Mouse (Mus musculus): Measurements from ENCODE around the gene Umod. TPM values are rescaled to one million over a fixed set of nuclear protein-coding genes. Genes with fewer than 3 reads are reported as not detected.

Gene Umod
- not detected in 2 replicates for total RNA-seq (2017)

DNA sequence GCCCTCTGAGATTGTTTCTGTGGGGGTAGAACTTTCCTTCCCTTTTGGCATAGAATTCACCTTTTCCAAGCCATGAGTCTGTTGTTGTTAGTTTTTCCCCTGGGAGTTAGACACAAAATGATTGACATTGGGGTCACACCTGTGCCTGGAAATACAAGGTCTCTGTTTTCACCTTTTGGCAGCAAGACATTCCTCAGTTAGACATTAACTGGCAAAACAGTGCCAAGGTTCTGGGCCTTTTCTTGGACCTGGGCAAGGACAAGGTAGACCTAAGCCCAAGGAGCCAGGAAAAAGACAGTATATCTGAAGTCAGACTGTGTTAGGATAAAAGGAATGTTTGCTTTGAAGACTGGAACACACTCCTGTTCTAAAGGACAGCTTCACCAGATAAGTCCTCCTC, at the start of gene Umod:
Umod (minus strand) TSS at position 27 of the 400 bp plus-strand sequence.
- ATAC-seq (ENCODE audit: extremely low read depth, insufficient number of reproducible peaks, low FRiP score, poor library complexity, severe bottlenecking): no peak

- no peak for ATAC-seq (ENCODE audit: extremely low read depth, insufficient number of reproducible peaks, low FRiP score, poor library complexity, severe bottlenecking)
These were observed 49.5 kb upstream of the Umod start for GRCm38 (mm10) chr7:119528617-119529016.

- ATAC-seq (ENCODE audit: extremely low read depth, insufficient number of reproducible peaks, low FRiP score, poor library complexity, severe bottlenecking): no peak
These were observed 48.5 kb upstream of the Umod start for GRCm38 (mm10) chr7:119527548-119527947.

GRCm38 (mm10) chr7:119527135-119527534, 48.1 kb upstream of the Umod start:
- ATAC-seq (ENCODE audit: extremely low read depth, insufficient number of reproducible peaks, low FRiP score, poor library complexity, severe bottlenecking): no peak

DNA sequence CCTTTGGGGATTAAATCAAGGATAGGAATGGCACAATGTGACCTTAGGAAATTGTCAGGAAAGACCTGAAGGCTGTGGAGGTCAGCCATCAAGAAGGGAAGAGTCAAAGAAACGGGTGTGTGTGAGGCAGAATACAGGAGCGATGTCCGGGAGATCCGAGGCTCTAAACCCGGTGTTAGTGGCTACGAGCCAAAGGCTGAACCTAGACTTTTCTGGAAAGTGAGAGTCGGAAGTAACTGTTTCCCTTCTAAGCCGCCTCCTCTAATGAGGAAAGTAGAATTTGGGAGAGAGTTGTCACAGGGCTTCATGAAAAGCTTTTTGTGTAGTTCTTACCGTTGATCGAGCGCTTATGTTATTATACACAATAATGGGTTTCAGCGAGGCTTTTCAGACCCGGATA, 47.4 kb upstream of the Umod start:
- ATAC-seq (ENCODE audit: extremely low read depth, insufficient number of reproducible peaks, low FRiP score, poor library complexity, severe bottlenecking): no peak

DNA sequence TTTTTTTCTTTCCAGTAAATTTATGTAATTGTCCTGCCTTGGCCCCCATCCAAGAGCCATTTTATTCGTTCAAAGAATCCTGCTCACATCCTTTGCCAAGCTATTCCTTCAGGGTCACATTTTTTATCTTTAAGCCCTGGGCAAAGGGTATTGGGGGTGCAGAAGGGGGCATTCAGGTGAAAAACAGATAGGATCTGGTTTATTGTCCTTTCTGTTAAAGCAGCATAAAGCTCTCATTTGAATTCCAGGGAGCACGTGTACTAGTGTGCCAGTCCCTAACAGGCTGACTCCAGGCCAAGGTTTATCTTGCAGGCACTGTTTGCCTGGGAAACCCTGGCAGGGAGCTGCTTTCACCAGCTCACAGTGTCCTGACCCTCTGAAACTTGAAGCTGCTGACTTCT, 46.8 kb upstream of the Umod start:
- no peak for ATAC-seq (ENCODE audit: extremely low read depth, insufficient number of reproducible peaks, low FRiP score, poor library complexity, severe bottlenecking)

GRCm38 (mm10) chr7:119523389-119523788, 44.3 kb upstream of the Umod start, which contains the start of gene Pdilt:
Pdilt (minus strand) TSS chr7:119523489.
- ATAC-seq (ENCODE audit: extremely low read depth, insufficient number of reproducible peaks, low FRiP score, poor library complexity, severe bottlenecking): no peak

GRCm38 (mm10) chr7:119522385-119522784, 43.3 kb upstream of the Umod start:
- ATAC-seq (ENCODE audit: extremely low read depth, insufficient number of reproducible peaks, low FRiP score, poor library complexity, severe bottlenecking): no peak

GRCm38 (mm10) chr7:119521816-119522215, 42.7 kb upstream of the Umod start:
- no peak for ATAC-seq (ENCODE audit: extremely low read depth, insufficient number of reproducible peaks, low FRiP score, poor library complexity, severe bottlenecking)

- no peak for ATAC-seq (ENCODE audit: extremely low read depth, insufficient number of reproducible peaks, low FRiP score, poor library complexity, severe bottlenecking)
These were observed 40.6 kb upstream of the Umod start for GRCm38 (mm10) chr7:119519654-119520053.

- ATAC-seq (ENCODE audit: extremely low read depth, insufficient number of reproducible peaks, low FRiP score, poor library complexity, severe bottlenecking): no peak
These were observed 40.1 kb upstream of the Umod start, which contains the start of gene Acsm5 for GRCm38 (mm10) chr7:119519163-119519562. Acsm5 (plus strand) TSS chr7:119519463.

- ATAC-seq (ENCODE audit: extremely low read depth, insufficient number of reproducible peaks, low FRiP score, poor library complexity, severe bottlenecking): no peak
These were observed 37.1 kb upstream of the Umod start for GRCm38 (mm10) chr7:119516272-119516558.

- ATAC-seq (ENCODE audit: extremely low read depth, insufficient number of reproducible peaks, low FRiP score, poor library complexity, severe bottlenecking): no peak
These were observed 36.6 kb upstream of the Umod start for GRCm38 (mm10) chr7:119515492-119516271.

DNA sequence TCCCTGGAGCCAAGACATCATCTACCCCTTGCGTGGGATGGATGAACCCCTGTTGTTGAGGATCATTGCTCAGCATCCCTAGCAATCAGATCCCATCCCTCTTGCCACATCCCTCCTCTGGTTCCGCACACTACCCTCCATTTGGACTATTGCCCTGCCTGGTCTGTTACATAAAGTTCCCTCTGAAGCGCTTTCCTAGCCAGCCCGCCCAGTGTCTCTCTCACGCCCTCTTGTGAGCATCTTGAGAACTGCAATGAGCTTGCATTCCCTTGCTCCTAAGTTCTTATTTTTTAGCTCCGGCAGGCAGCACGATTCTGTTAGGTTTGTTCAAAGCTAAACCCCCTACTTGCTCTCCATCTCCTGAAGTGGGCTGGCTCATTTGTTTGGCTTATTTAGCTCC, 34.0 kb upstream of the Umod start:
- ATAC-seq (ENCODE audit: extremely low read depth, insufficient number of reproducible peaks, low FRiP score, poor library complexity, severe bottlenecking): no peak

- no peak for ATAC-seq (ENCODE audit: extremely low read depth, insufficient number of reproducible peaks, low FRiP score, poor library complexity, severe bottlenecking)
These were observed 32.1 kb upstream of the Umod start for GRCm38 (mm10) chr7:119511143-119511542.

DNA sequence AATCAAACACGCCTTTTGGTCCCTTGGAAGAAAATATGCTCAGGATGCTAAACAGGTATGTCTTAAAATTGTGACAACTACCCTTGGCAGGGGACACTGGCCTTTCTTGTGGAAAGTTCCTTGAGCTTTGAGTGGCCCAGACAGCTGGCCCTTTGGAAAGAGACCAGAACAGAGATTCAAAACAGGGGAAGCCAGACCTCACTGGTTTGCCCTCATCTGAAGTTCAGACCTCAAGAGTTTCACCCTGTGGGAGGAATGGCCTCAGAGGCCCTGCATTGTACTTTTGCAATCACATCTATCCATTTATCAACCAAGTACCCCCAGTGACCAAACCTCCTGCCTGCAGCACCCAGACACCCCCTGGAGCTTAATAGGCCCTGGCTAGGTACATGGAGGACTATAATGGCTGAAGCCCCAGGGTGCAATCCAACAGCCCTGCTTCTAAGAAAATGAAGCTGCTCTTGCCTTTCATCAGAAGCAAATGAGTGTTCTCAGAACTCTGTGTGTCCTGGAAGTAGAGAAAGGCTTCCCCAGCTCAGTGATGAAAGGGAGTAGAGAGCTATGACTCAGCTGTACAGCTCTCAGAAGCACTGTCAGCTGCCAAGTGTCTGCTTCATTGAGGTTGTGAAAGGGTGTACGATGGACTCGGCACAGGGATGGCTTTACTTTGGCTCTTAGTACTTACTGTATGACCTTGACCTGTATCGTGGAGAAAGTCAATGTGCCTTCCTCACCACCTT, 11.1 kb upstream of the Umod start:
- ATAC-seq (ENCODE audit: extremely low read depth, insufficient number of reproducible peaks, low FRiP score, poor library complexity, severe bottlenecking): no peak

GRCm38 (mm10) chr7:119486683-119487082, 7.6 kb upstream of the Umod start:
- ATAC-seq (ENCODE audit: extremely low read depth, insufficient number of reproducible peaks, low FRiP score, poor library complexity, severe bottlenecking): no peak

DNA sequence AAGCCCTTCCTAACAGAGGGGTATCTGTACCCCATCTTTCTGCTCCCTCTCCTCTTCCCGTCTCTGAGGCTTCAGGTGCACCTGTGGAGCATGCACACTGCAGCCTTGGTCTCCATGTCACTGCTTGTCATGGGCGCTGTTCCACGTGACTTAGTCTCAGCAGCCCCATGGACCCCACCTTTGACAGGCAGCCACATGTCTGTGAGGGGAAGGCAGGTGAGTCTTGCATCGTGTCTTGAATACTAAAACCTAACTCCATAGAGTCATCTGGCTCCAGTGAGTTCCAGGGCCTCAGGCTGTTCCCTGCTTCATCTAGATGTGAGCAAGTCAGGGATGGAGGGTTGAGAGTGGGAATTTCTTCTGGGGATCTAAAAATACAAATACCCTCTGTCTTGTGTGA, 5.1 kb upstream of the Umod start:
- ATAC-seq (ENCODE audit: extremely low read depth, insufficient number of reproducible peaks, low FRiP score, poor library complexity, severe bottlenecking): no peak

- no peak for ATAC-seq (ENCODE audit: extremely low read depth, insufficient number of reproducible peaks, low FRiP score, poor library complexity, severe bottlenecking)
These were observed 2.3 kb downstream of the Umod start for GRCm38 (mm10) chr7:119476500-119477389.

Data from neutrophil, adult 5-6 weeks (primary cell).